Mouse (Mus musculus): ENCODE measurements at regions not wholly inside any gene's neighbourhood (a gene's known extent, or its start where the extent isn't known, plus 50 kb on each side); places are given as distances from the start of the nearest gene placed in this dataset.

DNA sequence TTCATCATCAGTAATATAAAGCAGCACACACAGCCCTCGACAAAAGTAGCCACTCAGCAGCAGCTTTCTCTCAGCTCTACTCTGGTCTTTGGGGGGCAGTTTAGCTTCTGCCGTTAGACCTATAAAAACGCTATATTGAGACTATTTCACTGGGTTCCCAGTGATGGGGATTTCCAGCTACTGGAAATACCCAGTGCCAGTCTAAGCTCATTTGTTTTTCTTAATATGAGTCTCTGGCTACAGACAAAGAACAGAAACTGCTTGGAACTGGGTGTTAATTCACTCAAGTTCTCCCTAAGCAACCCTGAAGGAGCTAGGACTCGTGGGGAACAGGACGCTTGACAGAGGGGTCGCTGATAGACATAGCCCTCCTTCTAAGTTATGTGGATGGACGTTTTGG lies 100.3 kb upstream of the Cdc42ep3 start:
- no peaks in the 10 kb centered on the region for H3K9me3 ChIP-seq (ENCODE audit: control insufficient read depth, low read length)
- H3K4me2 ChIP-seq (ENCODE audit: low read length), result no peak overlapping the region
- no peak overlapping the region for H3K27ac ChIP-seq (replicated peaks; ENCODE audit: low read depth, low read length)
- H3K4me1 ChIP-seq (ENCODE audit: control insufficient read depth, insufficient read depth, low read length), result no peaks in the 10 kb centered on the region
- WGBS, result 84% methylated on average over 7 of the region's 7 CpGs
- no peaks in the 10 kb centered on the region for H3K27me3 ChIP-seq (ENCODE audit: control insufficient read depth, insufficient read depth, low read length)
- H3K4me3 ChIP-seq (replicated peaks; ENCODE audit: low read depth, low read length), result no peak overlapping the region
- H3K9ac ChIP-seq (replicated peaks; ENCODE audit: low read length), result no peak overlapping the region
- no peak for ATAC-seq (ENCODE audit: low FRiP score, low TSS enrichment)
- H3K36me3 ChIP-seq (ENCODE audit: control insufficient read depth, insufficient read depth, low read length), result no peaks in the 10 kb centered on the region
- DNase-seq, result no peak

DNA sequence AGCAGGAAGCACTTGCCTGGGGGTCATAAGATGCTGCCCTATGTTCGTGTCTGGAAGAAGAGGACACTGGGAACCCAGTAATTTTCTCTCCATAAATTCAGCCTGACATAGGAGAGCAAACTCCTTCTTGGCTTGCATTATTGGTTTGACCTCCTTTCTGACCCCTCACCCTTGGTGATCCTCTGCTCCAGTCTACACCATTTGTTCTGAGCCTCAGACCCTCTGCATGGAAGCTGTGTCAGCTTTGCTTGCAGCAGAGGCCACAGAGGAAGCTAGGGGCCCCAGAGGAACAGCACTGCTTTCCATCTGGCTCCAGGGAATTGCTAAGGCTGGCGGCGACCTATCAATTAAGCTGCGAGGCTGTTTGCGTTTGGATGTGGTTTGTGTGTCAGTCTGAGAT lies 102.7 kb upstream of the Cdc42ep3 start:
- no peaks in the 10 kb centered on the region for H3K27me3 ChIP-seq (ENCODE audit: control insufficient read depth, insufficient read depth, low read length)
- ATAC-seq (ENCODE audit: low FRiP score, low TSS enrichment) (no peak), DNase-seq (no peak)
- H3K36me3 ChIP-seq (ENCODE audit: control insufficient read depth, insufficient read depth, low read length), result no peaks in the 10 kb centered on the region
- H3K4me1 ChIP-seq (ENCODE audit: control insufficient read depth, insufficient read depth, low read length), result no peaks in the 10 kb centered on the region
- no peak overlapping the region for H3K4me3 ChIP-seq (replicated peaks; ENCODE audit: low read depth, low read length)
- no peak overlapping the region for H3K9ac ChIP-seq (replicated peaks; ENCODE audit: low read length)
- no peak overlapping the region for H3K27ac ChIP-seq (replicated peaks; ENCODE audit: low read depth, low read length)
- no peaks in the 10 kb centered on the region for H3K9me3 ChIP-seq (ENCODE audit: control insufficient read depth, low read length)
- no peak overlapping the region for H3K4me2 ChIP-seq (ENCODE audit: low read length)
- WGBS, result 69% methylated on average over 5 of the region's 5 CpGs

DNA sequence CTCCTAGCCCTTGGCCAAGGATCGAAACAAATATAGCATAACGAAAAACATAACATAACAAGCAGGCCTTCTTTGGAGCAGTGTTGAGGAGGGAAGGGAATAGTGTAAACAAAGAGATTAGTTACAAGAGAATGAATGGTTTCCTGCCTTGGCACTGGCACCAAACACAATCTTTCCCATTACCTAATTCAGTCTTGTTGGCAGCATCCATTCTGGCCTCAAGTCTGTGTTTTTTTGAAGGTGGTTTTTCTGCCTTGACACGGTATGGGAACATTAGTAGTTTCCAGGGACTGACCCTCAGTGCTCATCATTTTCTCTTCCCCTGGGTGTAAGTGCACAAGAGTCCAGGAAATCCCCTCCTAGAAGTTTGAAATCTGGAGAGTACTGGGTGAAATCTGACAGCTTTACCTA lies 106.8 kb upstream of the Cdc42ep3 start:
- H3K9ac ChIP-seq (replicated peaks; ENCODE audit: low read length), result no peak overlapping the region
- ATAC-seq (ENCODE audit: low FRiP score, low TSS enrichment) (no peak), DNase-seq (no peak)
- 72% methylated on average over 3 of the region's 3 CpGs for WGBS
- no peak overlapping the region for H3K27ac ChIP-seq (replicated peaks; ENCODE audit: low read depth, low read length)
- no peaks in the 10 kb centered on the region for H3K9me3 ChIP-seq (ENCODE audit: control insufficient read depth, low read length)
- no peaks in the 10 kb centered on the region for H3K4me1 ChIP-seq (ENCODE audit: control insufficient read depth, insufficient read depth, low read length)
- no peak overlapping the region for H3K4me2 ChIP-seq (ENCODE audit: low read length)
- H3K36me3 ChIP-seq (ENCODE audit: control insufficient read depth, insufficient read depth, low read length), result no peaks in the 10 kb centered on the region
- no peaks in the 10 kb centered on the region for H3K27me3 ChIP-seq (ENCODE audit: control insufficient read depth, insufficient read depth, low read length)
- H3K4me3 ChIP-seq (replicated peaks; ENCODE audit: low read depth, low read length), result no peak overlapping the region

DNA sequence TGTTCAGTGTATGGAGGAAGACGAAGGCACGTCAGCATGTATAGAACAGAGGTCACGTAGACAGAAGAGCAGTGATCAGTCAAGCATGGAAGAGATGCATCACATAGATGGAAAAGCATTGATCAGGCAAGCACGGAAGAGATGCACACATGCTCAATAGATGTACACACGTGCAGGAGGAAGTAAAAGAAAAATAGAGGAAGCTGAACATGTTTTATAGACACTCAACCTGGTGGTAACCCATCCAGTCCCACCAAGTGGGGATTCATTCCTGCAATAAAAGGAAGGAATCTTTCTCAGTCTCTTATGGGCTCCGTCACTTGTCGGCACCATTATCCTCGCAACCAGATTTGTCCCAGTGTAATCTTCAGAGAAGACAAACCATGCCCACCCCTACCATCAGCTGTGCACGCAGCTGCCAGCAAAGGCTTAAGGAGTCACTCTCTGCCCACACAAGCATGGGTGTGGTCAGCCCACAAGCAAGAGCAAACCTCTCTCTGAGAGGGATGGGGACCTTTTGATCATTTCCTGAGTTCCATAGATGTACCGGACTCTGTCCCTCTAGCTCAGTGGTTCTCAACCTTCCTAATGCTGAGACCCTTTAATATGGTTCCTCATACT lies 108.3 kb upstream of the Cdc42ep3 start:
- no peak for ATAC-seq (ENCODE audit: low FRiP score, low TSS enrichment)
- Histone ChIP-seq H3K36me3 (ENCODE audit: control insufficient read depth, insufficient read depth, low read length) (no peaks in the 10 kb centered on the region), H3K4me1 (ENCODE audit: control insufficient read depth, insufficient read depth, low read length) (no peaks in the 10 kb centered on the region), H3K4me3 (replicated peaks; ENCODE audit: low read depth, low read length) (no peak overlapping the region), H3K9ac (replicated peaks; ENCODE audit: low read length) (no peak overlapping the region), H3K4me2 (ENCODE audit: low read length) (no peak overlapping the region), H3K27me3 (ENCODE audit: control insufficient read depth, insufficient read depth, low read length) (no peaks in the 10 kb centered on the region), H3K27ac (replicated peaks; ENCODE audit: low read depth, low read length) (no peak overlapping the region), H3K9me3 (ENCODE audit: control insufficient read depth, low read length) (no peaks in the 10 kb centered on the region)
- WGBS, result 88% methylated on average over 10 of the region's 10 CpGs
- DNase-seq, result no peak

DNA sequence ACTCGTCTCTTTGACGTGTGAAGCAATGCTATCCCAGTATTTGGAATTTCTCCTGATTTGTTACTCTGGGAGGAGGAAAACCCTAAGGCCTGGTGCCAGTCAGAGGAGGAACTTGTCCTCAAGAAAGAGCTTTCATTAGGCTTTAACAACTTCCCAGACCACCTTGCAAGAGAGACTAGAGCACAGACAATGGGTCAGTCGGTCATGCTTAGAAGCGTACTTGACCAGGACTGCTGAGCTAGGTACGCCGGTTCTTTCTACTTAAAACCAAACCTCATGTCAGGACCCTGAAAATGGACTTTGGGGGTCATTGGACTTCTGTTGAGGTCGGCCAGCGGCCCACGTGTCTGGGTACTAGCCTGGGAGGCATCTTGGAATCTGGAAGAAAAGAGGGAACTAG lies 110.8 kb upstream of the Cdc42ep3 start:
- no peak overlapping the region for H3K9ac ChIP-seq (replicated peaks; ENCODE audit: low read length)

DNA sequence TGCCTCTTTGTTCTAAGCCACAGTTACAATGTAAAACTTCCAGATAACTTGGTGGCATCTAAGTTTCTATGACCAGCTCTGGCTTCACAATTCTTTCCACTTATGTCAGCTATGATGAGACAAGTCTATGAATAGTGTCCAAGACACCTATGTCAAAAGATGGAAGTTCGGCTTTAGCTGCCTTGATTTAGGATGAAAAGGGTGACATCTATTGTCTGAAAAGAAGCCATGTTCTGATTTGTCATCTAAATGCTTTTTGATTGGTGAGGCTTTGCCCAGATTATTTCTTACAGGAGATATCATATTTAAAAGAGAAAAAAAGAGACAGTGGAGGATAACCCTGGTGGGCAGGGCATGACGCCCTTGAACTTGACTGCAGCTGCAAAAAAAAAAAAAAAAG lies 116.7 kb upstream of the Cdc42ep3 start:
- no peaks in the 10 kb centered on the region for H3K36me3 ChIP-seq (ENCODE audit: control insufficient read depth, insufficient read depth, low read length)
- no peaks in the 10 kb centered on the region for H3K27me3 ChIP-seq (ENCODE audit: control insufficient read depth, insufficient read depth, low read length)
- no peak overlapping the region for H3K27ac ChIP-seq (replicated peaks; ENCODE audit: low read depth, low read length)
- no peak for ATAC-seq (ENCODE audit: low FRiP score, low TSS enrichment)
- H3K9ac ChIP-seq (replicated peaks; ENCODE audit: low read length), result no peak overlapping the region
- H3K4me2 ChIP-seq (ENCODE audit: low read length), result no peak overlapping the region
- no peaks in the 10 kb centered on the region for H3K9me3 ChIP-seq (ENCODE audit: control insufficient read depth, low read length)
- WGBS, result 82% methylated on average over 2 of the region's 2 CpGs
- no peaks in the 10 kb centered on the region for H3K4me1 ChIP-seq (ENCODE audit: control insufficient read depth, insufficient read depth, low read length)
- no peak overlapping the region for H3K4me3 ChIP-seq (replicated peaks; ENCODE audit: low read depth, low read length)
- DNase-seq, result no peak

More for the DNA sequence above, 110.8 kb upstream of the Cdc42ep3 start:
- Histone ChIP-seq H3K4me2 (ENCODE audit: low read length) (no peak overlapping the region), H3K27ac (replicated peaks; ENCODE audit: low read depth, low read length) (no peak overlapping the region), H3K4me3 (replicated peaks; ENCODE audit: low read depth, low read length) (no peak overlapping the region), H3K9me3 (ENCODE audit: control insufficient read depth, low read length) (no peaks in the 10 kb centered on the region), H3K27me3 (ENCODE audit: control insufficient read depth, insufficient read depth, low read length) (no peaks in the 10 kb centered on the region), H3K36me3 (ENCODE audit: control insufficient read depth, insufficient read depth, low read length) (no peaks in the 10 kb centered on the region), H3K4me1 (ENCODE audit: control insufficient read depth, insufficient read depth, low read length) (no peaks in the 10 kb centered on the region)
- 95% methylated on average over 9 of the region's 9 CpGs for WGBS
- ATAC-seq (ENCODE audit: low FRiP score, low TSS enrichment) (no peak), DNase-seq (no peak)

DNA sequence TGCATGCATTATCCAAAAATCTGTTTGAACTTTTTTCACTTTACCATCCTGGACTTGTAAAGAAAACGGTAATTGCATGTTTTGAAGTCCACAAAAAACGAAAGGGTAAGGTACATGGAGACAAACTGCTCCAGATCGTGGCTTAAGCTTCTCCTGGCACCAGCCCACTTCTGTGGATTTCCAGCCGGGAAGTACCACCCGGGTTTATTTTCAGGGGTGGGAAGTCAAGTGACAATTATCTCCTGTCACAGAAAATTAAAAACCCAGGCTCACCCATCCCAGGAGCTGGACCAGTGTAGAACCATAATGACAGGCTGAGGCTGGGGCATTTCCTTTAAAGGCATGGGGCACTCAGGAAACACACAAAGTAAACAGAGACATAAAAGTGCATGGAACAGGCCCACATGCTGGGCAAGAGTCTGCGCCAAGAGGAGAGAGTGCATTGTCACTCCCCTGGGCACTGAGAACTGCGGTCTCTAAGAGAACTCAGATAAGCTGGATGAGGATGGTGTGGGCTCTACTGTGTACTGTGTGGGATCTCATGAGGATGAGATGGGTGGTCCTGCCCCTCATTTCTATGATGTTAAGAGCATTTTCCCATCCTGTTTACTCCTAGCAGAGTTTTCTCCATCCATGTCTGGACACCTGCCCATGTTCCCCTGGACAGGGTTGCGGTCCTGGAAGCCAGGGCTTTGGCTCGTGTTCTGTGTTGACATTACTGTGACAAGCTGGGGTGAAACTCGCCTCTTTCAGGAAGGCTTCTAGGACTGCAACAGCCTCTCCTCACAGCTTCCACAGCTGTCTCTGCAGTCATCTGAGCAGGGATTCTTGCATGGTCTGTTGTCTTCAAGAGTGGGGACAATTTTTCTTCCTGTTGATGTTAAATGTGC lies 117.5 kb upstream of the Cdc42ep3 start:
- Histone ChIP-seq H3K9me3 (ENCODE audit: control insufficient read depth, low read length) (no peaks in the 10 kb centered on the region), H3K27ac (replicated peaks; ENCODE audit: low read depth, low read length) (no peak overlapping the region), H3K4me3 (replicated peaks; ENCODE audit: low read depth, low read length) (no peak overlapping the region), H3K9ac (replicated peaks; ENCODE audit: low read length) (no peak overlapping the region), H3K4me2 (ENCODE audit: low read length) (no peak overlapping the region), H3K36me3 (ENCODE audit: control insufficient read depth, insufficient read depth, low read length) (no peaks in the 10 kb centered on the region), H3K27me3 (ENCODE audit: control insufficient read depth, insufficient read depth, low read length) (no peaks in the 10 kb centered on the region), H3K4me1 (ENCODE audit: control insufficient read depth, insufficient read depth, low read length) (no peaks in the 10 kb centered on the region)
- ATAC-seq (ENCODE audit: low FRiP score, low TSS enrichment), result no peak
- DNase-seq, result peak; percentile 24
- WGBS, result 66% methylated on average over 10 of the region's 10 CpGs

DNA sequence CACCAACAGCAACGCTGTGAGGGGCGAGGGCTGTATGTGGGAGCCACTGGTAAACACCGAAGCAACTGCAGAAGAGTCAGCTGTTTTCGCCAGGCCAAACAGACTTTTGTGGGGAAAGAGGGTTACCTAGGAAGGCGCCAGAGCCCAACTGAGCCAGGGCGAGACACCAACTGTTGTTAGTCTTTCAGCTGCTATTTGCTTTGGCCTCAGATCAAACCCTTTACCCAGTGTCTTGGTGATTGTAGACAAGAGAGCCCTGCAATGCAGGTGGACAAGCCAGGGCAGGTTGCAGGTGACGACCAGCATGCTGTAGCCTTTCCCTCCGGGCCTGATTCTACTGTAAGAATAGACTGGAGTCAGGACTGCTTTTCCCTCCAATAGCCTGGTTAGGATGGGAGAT lies 121.8 kb upstream of the Cdc42ep3 start:
- DNase-seq (no peak), ATAC-seq (ENCODE audit: low FRiP score, low TSS enrichment) (no peak)
- Histone ChIP-seq H3K27ac (replicated peaks; ENCODE audit: low read depth, low read length) (no peak overlapping the region), H3K9me3 (ENCODE audit: control insufficient read depth, low read length) (no peaks in the 10 kb centered on the region; the same call in 1 of the 2 replicates), H3K4me3 (replicated peaks; ENCODE audit: low read depth, low read length) (no peak overlapping the region), H3K4me2 (ENCODE audit: low read length) (no peak overlapping the region), H3K4me1 (ENCODE audit: control insufficient read depth, insufficient read depth, low read length) (no peaks in the 10 kb centered on the region), H3K36me3 (ENCODE audit: control insufficient read depth, insufficient read depth, low read length) (no peaks in the 10 kb centered on the region), H3K27me3 (ENCODE audit: control insufficient read depth, insufficient read depth, low read length) (no peaks in the 10 kb centered on the region), H3K9ac (replicated peaks; ENCODE audit: low read length) (no peak overlapping the region)
- 81% methylated on average over 8 of the region's 8 CpGs for WGBS
